Comparison of ENCODE assay signal across 18 mouse cellular contexts in the genomic region with DNA sequence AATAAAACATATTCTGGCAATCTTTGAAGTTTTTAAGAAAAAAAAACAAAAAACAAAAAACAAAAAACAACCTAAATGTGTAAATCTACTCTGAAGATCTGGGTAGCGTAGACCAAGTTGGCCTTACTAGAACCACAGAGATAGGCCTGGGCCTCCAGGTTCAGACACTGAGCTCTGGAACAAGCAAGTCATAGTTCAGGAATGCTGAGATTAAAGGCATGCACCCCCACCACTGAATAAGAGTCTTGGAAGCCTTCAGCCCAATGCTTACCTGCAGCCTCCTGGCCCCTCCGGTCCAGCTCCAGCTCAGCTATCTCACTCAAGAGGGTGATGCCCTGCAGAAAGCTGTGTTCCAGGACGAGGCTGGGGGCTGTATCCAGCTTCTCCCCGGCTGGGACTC. TPM values are rescaled to one million over a fixed set of nuclear protein-coding genes. Genes with fewer than 3 reads are reported as not detected.
A peak's percentile ranks its signal among the peaks of the same experiment; 100 is the strongest.
DNase-seq lines count a peak whose midpoint lies in the region; ATAC-seq and TF ChIP-seq lines count a peak whose summit lies in the region.
"Had no signal": no experiment of that assay in that cellular context is flagged by ENCODE, and none has a peak within 500 bp of the region (broad histone marks: within the 10 kb centered on the region; RNA-seq: fewer than 3 reads in every experiment).

No protein-coding gene starts in this region.

- ATAC-seq in embryonic facial prominence, embryonic 13.5 days (ENCODE audit: insufficient number of reproducible peaks, insufficient read depth, low FRiP score, low TSS enrichment, low read depth) = no peak
- no peak for ATAC-seq in heart, embryonic 15.5 days (replicated peaks; ENCODE audit: insufficient number of reproducible peaks, insufficient read depth, low FRiP score, low read depth)
- no peak for ATAC-seq in limb, embryonic 12.5 days (ENCODE audit: insufficient number of reproducible peaks, insufficient read depth, low FRiP score, low TSS enrichment, low read depth)
- ATAC-seq: forebrain, postnatal 0 days; liver, postnatal 0 days had no signal

- H3K36me3 ChIP-seq in embryonic facial prominence, embryonic 13.5 days = peaks cover 96% of the 10 kb centered on the region
- peaks cover 97% of the 10 kb centered on the region for H3K36me3 ChIP-seq in embryonic facial prominence, embryonic 10.5 days (replicated peaks)
- peaks cover 63% of the 10 kb centered on the region for H3K36me3 ChIP-seq in heart, embryonic 15.5 days
- H3K36me3 ChIP-seq in limb, embryonic 12.5 days = peaks cover 97% of the 10 kb centered on the region
- H3K36me3 ChIP-seq in limb, embryonic 10.5 days = peaks cover 98% of the 10 kb centered on the region
- no peaks in the 10 kb centered on the region for H3K36me3 ChIP-seq in testis, adult 2 months (ENCODE audit: control insufficient read depth, insufficient read depth, low read length)

- no peak for DNase-seq in embryonic facial prominence, embryonic 10.5 days (ENCODE audit: low spot score)
- no peak for DNase-seq in heart, adult 8-10 months (ENCODE audit: low spot score)
- DNase-seq in limb, embryonic 10.5 days (ENCODE audit: low spot score) = no peak
- no peak for DNase-seq in testis, postnatal 14 days (ENCODE audit: low spot score)
- DNase-seq: adrenal gland, adult 8-10 months; cerebellum, adult 11 months; cerebellum, postnatal 14 days; embryo, embryonic 11 days; forebrain, postnatal 0 days; kidney, adult 9 months; liver, postnatal 0 days; lung, postnatal 36 days; thymus, postnatal 4 days had no signal

- 0 out of 2 replicates have a peak overlapping the region, but pooled peaks have one; percentile 39 for H3K27ac ChIP-seq in embryonic facial prominence, embryonic 13.5 days
- H3K27ac ChIP-seq in embryonic facial prominence, embryonic 10.5 days (replicated peaks) = no peak overlapping the region
- H3K27ac ChIP-seq in heart, embryonic 15.5 days = peak overlapping the region; percentile 13; the same call in 1 of the 2 replicates
- H3K27ac ChIP-seq in limb, embryonic 12.5 days = peak overlapping the region; percentile 19; the same call in 1 of the 2 replicates
- no peak overlapping the region for H3K27ac ChIP-seq in limb, embryonic 10.5 days
- H3K27ac ChIP-seq in testis, adult 2 months (ENCODE audit: control insufficient read depth, insufficient read depth, low read depth, low read length) = no peak overlapping the region
- H3K27ac ChIP-seq: neural tube, embryonic 15.5 days had no signal

- H3K27me3 ChIP-seq in embryonic facial prominence, embryonic 13.5 days = no peaks in the 10 kb centered on the region
- H3K27me3 ChIP-seq in embryonic facial prominence, embryonic 10.5 days (replicated peaks; ENCODE audit: low read depth, poor library complexity, severe bottlenecking) = no peaks in the 10 kb centered on the region
- no peaks in the 10 kb centered on the region for H3K27me3 ChIP-seq in heart, embryonic 15.5 days
- no peaks in the 10 kb centered on the region for H3K27me3 ChIP-seq in limb, embryonic 12.5 days
- no peaks in the 10 kb centered on the region for H3K27me3 ChIP-seq in limb, embryonic 10.5 days (ENCODE audit: low read depth, poor library complexity, severe bottlenecking)
- no peaks in the 10 kb centered on the region for H3K27me3 ChIP-seq in testis, adult 2 months (ENCODE audit: control insufficient read depth, insufficient read depth, low read length)
- H3K27me3 ChIP-seq: neural tube, embryonic 15.5 days had no signal

- H3K4me2 ChIP-seq in embryonic facial prominence, embryonic 13.5 days = no peak overlapping the region
- no peak overlapping the region for H3K4me2 ChIP-seq in heart, embryonic 15.5 days
- H3K4me2 ChIP-seq in limb, embryonic 12.5 days = no peak overlapping the region
- H3K4me2 ChIP-seq: neural tube, embryonic 15.5 days had no signal

- no peak for TF ChIP-seq POLR2A in testis, adult 2 months (IDR thresholded peaks at IDR 0.05; ENCODE audit: control insufficient read depth, low read depth, low read length)

- WGBS in embryonic facial prominence, embryonic 13.5 days = 84% methylated on average over 4 of the region's 4 CpGs
- WGBS in embryonic facial prominence, embryonic 10.5 days = 89% methylated on average over 4 of the region's 4 CpGs
- WGBS in heart, embryonic 15.5 days = 37% methylated on average over 4 of the region's 4 CpGs
- WGBS in limb, embryonic 12.5 days = 85% methylated on average over 4 of the region's 4 CpGs
- 92% methylated on average over 4 of the region's 4 CpGs for WGBS in limb, embryonic 10.5 days

- H3K4me1 ChIP-seq in embryonic facial prominence, embryonic 13.5 days = peaks cover 33% of the 10 kb centered on the region
- H3K4me1 ChIP-seq in embryonic facial prominence, embryonic 10.5 days = peaks cover 28% of the 10 kb centered on the region
- H3K4me1 ChIP-seq in heart, embryonic 15.5 days (replicated peaks) = peaks cover 40% of the 10 kb centered on the region
- peaks cover 23% of the 10 kb centered on the region for H3K4me1 ChIP-seq in limb, embryonic 12.5 days (replicated peaks)
- H3K4me1 ChIP-seq in limb, embryonic 10.5 days = peaks cover 12% of the 10 kb centered on the region
- H3K4me1 ChIP-seq in testis, adult 2 months (ENCODE audit: control insufficient read depth, insufficient read depth, low read length) = peaks cover 13% of the 10 kb centered on the region

- no peak overlapping the region for H3K4me3 ChIP-seq in embryonic facial prominence, embryonic 13.5 days
- no peak overlapping the region for H3K4me3 ChIP-seq in embryonic facial prominence, embryonic 10.5 days
- H3K4me3 ChIP-seq in heart, embryonic 15.5 days = no peak overlapping the region
- H3K4me3 ChIP-seq in limb, embryonic 12.5 days (replicated peaks) = no peak overlapping the region
- no peak overlapping the region for H3K4me3 ChIP-seq in limb, embryonic 10.5 days
- H3K4me3 ChIP-seq in testis, adult 2 months (ENCODE audit: control insufficient read depth, low read depth, low read length) = peak overlapping the region; percentile 71
- H3K4me3 ChIP-seq: neural tube, embryonic 15.5 days had no signal

- no peak overlapping the region for H3K9ac ChIP-seq in embryonic facial prominence, embryonic 13.5 days
- no peak overlapping the region for H3K9ac ChIP-seq in heart, embryonic 15.5 days
- H3K9ac ChIP-seq in limb, embryonic 12.5 days (replicated peaks) = no peak overlapping the region
- H3K9ac ChIP-seq: forebrain, postnatal 0 days; neural tube, embryonic 15.5 days had no signal

- H3K9me3 ChIP-seq in embryonic facial prominence, embryonic 13.5 days = no peaks in the 10 kb centered on the region
- H3K9me3 ChIP-seq in embryonic facial prominence, embryonic 10.5 days = no peaks in the 10 kb centered on the region
- H3K9me3 ChIP-seq in heart, embryonic 15.5 days (replicated peaks) = no peaks in the 10 kb centered on the region
- no peaks in the 10 kb centered on the region for H3K9me3 ChIP-seq in limb, embryonic 12.5 days
- H3K9me3 ChIP-seq in limb, embryonic 10.5 days (replicated peaks) = no peaks in the 10 kb centered on the region
- H3K9me3 ChIP-seq: neural tube, embryonic 15.5 days had no signal

- TF ChIP-seq CTCF in testis, adult 2 months (IDR thresholded peaks at IDR 0.05; ENCODE audit: control insufficient read depth, insufficient read depth, insufficient replicate concordance, low read depth, low read length) = no peak

RNA-seq across cellular contexts. Expression of gene Tnrc18, which starts 46.4 kb away (rescaled TPM):
- 44.0 and 55.7 TPM in 2 replicates for polyA plus RNA-seq in embryonic facial prominence, embryonic 13.5 days (2015; fragmentation: Nextera tagmentation; extraction: Ambion mirVana)
- polyA plus RNA-seq in embryonic facial prominence, embryonic 10.5 days (2016; fragmentation: Nextera tagmentation; extraction: Ambion mirVana) = 21.8 and 26.5 TPM in 2 replicates
- 17.1 and 24.2 TPM in 2 replicates for polyA plus RNA-seq in heart, embryonic 15.5 days (2015; fragmentation: Nextera tagmentation; extraction: Ambion mirVana)
- 10 to 100 TPM; 48.6 to 59.7 (median 55.0) TPM for total RNA-seq in heart, adult 8-10 months (2022)
- 60.9 and 61.2 TPM in 2 replicates for polyA plus RNA-seq in limb, embryonic 12.5 days (2016; fragmentation: Nextera tagmentation; extraction: Ambion mirVana)
- 24.7 and 39.0 TPM in 2 replicates for polyA plus RNA-seq in limb, embryonic 10.5 days (2016; fragmentation: Nextera tagmentation; extraction: Ambion mirVana)
- polyA plus RNA-seq in testis, adult 2 months (2012; rRNA removed) = 35.9 and 39.9 TPM in 2 replicates

Comparison
In these comparisons a context has a peak if more than half of its experiments do, and no peak if none do; other contexts are left out.
1. H3K27ac ChIP-seq: peak in embryonic facial prominence, embryonic 13.5 days (single experiment), heart, embryonic 15.5 days (single experiment) and limb, embryonic 12.5 days (single experiment); none in embryonic facial prominence, embryonic 10.5 days (single experiment), limb, embryonic 10.5 days (single experiment) and testis, adult 2 months (single experiment).